Comparison of ENCODE assay signal across 18 mouse cellular contexts in the genomic region with DNA sequence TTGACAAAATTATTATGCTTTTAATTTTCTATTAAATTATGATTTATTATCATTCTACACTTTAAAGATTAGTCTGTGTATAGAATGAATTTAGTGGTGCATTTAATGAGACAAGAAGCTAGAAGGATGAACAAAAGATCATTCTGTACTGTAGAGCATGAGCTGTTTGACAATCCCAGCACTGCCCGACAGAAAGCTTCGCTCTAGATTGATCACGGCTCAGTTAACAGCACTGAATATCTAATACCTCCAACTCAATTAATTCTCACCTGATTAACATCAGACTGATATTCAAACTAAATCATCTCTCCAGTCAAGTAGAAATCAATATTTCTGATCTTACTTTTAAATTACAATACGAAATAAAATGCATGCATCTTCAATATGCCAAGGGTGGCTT.
"Had no signal": no experiment of that assay in that cellular context is flagged by ENCODE, and none has a peak within 500 bp of the region (broad histone marks: within the 10 kb centered on the region; RNA-seq: fewer than 3 reads in every experiment).

No protein-coding gene starts in this region.

- H3K9ac ChIP-seq: limb, embryonic 12.5 days; limb, embryonic 15.5 days; lung, embryonic 15.5 days; stomach, embryonic 15.5 days had no signal

- H3K27ac ChIP-seq: limb, embryonic 12.5 days; limb, embryonic 15.5 days; liver, embryonic 14.5 days; lung, embryonic 15.5 days; midbrain, embryonic 10.5 days; stomach, embryonic 15.5 days had no signal

- H3K27me3 ChIP-seq: limb, embryonic 12.5 days; limb, embryonic 15.5 days; lung, embryonic 15.5 days; megakaryocyte, embryonic 14.5 days; stomach, embryonic 15.5 days had no signal

- H3K9me3 ChIP-seq: limb, embryonic 12.5 days; limb, embryonic 15.5 days; lung, embryonic 15.5 days; megakaryocyte, embryonic 14.5 days; midbrain, embryonic 10.5 days; stomach, embryonic 15.5 days had no signal

- H3K4me1 ChIP-seq: stomach, embryonic 15.5 days had no signal

- H3K36me3 ChIP-seq: limb, embryonic 12.5 days; limb, embryonic 15.5 days; lung, embryonic 15.5 days; midbrain, embryonic 10.5 days; stomach, embryonic 15.5 days had no signal

- H3K4me3 ChIP-seq: limb, embryonic 12.5 days; limb, embryonic 15.5 days; midbrain, embryonic 10.5 days had no signal

- DNase-seq: kidney, adult 18-20 months; kidney, adult 9 months; kidney, postnatal 14 days; kidney, postnatal 4 days; left cerebral cortex, postnatal 4 days; lung, adult 18-20 months; lung, postnatal 10 days; lung, postnatal 36 days; right cerebral cortex, postnatal 25 days; spleen, adult 18-20 months; thymus, postnatal 25 days had no signal
